Mouse (Mus musculus): ENCODE results near the gene Zap70.

Zap70 gene

DNA sequence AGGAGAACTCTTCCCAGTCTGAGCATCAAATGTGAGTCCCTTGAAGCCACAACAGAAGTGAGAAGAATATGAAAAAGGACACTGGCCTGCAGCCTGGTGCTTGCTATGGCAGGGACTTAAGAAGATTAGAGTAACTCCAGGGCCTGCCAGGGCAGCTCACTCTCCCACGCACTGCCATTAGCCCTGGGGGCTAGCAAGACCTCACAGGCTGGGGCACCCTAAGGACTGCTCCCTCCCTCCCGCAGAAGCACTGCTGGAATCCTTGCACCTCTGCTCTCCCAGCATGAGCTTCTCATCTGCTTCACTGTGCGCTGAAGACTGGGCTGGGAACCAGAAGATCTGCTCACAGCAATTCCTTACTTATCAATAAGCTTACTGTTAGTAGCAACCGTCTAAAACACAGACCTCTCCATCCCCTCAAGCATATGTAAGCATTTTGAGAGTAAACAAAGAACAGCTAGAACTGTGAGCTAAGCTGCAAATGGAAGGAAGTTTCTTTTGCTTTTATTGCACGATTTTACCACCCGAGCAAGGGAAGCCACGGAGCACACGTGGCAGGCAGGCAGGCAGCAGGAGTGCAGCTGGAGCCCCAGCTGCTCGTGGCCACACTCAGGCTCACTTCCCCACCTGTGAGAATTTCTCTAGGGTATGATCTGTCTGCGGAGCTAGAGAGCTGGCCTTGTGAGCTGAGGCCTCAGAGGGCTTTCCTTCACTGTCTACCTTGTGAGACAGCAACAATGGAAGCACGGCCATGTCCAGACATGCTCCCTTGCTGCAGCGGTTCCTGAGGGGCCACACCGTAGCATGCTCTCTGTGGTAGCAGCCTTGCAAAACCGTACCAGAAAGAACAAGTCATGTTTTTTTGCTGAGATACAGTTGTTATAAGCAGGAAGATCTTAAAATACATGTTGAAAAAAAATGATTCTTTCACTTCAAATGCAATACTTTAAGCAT lies 69.6 kb downstream of the Zap70 start:
- DNase-seq (ENCODE audit: low read depth, low spot score): peak; percentile 22

Measured in telencephalon, adult 2 months (tissue).